Mouse (Mus musculus): Measurements from ENCODE around the gene Pdzd2.

The Pdzd2 gene

DNA sequence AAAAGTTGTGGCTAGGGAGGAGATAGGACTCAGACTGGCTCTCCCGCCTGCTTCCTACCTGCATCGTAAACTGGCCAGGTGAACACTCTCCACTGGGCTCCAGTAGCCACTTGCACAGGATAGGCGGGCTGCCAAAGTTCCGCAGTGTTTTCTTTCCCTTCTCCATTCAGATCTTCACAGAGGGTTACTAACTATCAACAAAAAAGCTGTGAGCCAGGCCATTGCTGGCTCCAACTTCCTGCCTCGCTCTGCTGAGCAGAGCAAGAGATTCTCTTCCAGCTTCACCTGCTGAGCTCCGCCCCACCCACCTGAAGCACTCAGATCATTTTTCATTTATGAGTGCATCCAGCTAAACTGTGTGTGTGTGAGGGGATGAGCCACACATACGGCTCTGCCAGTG lies 246.5 kb downstream of the Pdzd2 start:
- DNase-seq (ENCODE audit: inconsistent age in 2 of 2, low spot score in 1 of 2): no peak

DNA sequence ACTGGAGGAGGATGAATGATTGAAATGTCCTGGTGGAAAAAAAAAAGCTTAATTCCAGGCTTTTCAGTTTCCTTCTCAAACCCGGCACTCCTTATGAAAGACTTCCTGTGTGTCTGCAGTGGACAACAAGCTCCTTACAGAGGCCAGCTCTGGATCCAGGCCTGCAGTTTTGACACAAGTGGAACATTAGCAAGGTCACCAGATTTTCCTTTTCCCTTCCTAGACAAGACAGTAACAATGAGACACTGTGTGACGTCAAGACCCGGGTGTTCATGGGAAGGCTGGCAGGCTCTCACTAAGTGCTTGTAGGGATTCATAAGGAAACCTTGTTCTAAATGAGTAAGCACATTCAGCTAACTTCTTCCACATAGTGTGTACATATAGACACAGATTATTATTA lies 248.8 kb downstream of the Pdzd2 start:
- DNase-seq (ENCODE audit: inconsistent age in 2 of 2, low spot score in 1 of 2): peak; percentile 73 to 89

DNA sequence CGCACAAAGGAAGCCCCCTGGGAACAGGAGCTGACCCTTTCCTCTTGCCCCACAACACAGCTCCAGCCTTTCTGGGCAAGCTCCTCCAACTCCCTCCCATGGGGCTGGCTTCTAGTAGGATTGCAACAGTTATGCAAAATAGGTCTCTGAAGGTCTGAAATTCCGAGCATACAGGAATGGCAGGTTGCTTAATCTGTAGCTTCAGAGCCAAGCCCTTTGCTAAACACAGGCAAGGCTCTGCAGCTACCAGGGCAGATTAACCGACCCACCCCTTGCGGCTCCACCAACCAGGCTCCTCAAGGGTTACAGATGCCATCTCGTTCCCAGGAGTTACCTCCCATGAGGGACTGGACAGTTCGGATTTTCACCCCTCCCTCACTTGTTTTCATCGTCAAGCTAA lies 249.2 kb downstream of the Pdzd2 start:
- DNase-seq (ENCODE audit: inconsistent age in 2 of 2, low spot score in 1 of 2): peak; percentile 40 to 84

DNA sequence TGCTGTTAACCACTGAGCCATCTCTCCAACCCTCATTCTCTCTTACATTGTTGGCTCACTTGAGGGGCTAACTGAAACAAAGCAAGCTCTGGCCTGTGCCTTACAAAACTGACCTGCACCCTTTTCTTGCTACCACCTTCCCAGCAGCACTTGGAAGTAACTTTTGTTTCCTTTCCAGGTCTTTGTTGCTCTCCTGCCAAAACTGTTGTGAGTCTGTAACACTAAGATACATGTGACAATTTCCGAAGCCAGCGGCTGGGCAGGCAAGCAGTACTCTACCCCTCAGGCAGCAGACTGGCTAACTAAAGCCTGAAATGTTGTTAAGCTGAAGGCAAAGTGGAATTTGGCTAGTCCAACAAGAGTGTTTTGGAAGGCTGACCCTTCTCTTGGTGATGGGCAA lies 251.4 kb downstream of the Pdzd2 start:
- no peak for DNase-seq (ENCODE audit: inconsistent age in 2 of 2, low spot score in 1 of 2)

DNA sequence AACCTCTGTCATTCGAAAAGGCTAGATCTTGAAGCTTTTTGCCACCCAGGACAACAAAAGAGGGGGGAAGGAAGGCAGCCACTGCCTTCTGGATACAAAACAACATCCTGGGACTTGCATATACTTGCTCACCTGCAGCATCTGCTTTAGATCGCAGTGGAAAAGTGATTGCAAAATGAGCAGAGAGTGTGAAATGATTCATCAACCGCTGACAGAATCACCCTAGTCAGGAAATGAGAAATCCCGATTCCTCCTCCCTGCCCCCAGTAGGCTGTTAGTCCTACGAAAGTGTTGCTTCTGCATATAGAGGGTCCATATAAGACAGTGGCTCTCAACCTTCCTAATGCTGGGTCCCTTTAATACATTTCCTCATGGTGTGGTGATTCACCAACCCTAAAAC lies 258.5 kb downstream of the Pdzd2 start:
- DNase-seq (ENCODE audit: inconsistent age in 2 of 2, low spot score in 1 of 2): no peak

DNA sequence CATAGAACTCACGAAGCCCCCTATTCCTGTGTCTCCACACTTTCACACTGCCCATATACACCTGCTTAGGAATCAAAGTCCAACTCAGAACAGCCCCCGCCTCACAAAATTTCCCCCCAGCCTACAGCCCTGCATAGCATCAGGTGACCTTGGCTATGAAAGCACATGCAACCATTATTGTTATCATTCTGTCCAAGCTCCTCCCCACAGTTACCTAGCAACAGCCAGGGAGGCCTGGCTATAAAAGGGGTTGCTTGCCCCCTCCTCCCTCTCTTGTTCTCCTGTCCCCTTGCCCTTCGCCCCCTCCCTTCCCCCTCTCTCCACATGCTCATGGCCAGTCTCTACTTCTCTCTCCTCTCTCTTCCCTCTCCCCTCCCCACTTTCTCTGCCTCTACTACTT lies 259.4 kb downstream of the Pdzd2 start:
- DNase-seq (ENCODE audit: inconsistent age in 2 of 2, low spot score in 1 of 2): no peak

DNA sequence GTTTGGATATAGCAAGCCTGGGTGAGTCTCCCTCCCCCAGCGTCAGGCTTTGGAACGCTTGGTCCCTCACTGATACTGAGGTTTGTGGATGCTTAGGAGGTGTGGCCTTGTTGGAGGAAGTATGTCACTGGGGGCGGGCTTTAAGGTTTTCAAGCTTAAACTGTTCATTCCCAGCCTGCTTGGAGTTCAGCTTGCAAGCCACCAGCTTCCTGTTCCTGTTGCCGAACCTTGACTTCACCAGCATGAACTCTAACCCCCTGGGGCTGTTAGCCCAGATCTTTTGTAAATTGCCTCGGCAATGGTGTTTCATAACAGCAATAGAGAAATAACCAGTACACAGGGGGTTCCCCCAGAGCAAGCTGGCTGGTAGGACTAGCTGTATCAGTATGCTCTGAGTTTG lies 260.4 kb downstream of the Pdzd2 start:
- peak; percentile 25 to 40 for DNase-seq (ENCODE audit: inconsistent age in 2 of 2, low spot score in 1 of 2)

DNA sequence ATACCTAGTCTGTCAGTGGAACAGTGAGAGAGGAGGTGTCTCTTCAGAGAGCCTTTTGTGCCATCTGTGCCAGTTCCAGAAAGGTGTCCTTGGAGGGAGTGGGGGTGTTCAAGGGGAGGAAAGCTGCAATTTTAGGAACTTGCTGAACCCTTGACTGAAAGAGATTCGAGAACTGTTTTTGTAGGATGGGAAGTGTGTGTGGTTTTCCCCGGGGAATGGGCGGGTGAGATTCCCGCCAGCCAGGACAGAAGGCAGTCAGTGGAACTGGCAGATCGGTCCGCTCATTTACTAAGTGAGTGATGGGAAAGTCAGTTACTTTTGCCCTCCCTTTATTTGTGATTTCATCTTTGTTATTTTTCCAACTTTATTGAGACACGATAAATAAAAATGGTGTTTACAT lies 266.1 kb downstream of the Pdzd2 start:
- DNase-seq (ENCODE audit: inconsistent age in 2 of 2, low spot score in 1 of 2): no peak

DNA sequence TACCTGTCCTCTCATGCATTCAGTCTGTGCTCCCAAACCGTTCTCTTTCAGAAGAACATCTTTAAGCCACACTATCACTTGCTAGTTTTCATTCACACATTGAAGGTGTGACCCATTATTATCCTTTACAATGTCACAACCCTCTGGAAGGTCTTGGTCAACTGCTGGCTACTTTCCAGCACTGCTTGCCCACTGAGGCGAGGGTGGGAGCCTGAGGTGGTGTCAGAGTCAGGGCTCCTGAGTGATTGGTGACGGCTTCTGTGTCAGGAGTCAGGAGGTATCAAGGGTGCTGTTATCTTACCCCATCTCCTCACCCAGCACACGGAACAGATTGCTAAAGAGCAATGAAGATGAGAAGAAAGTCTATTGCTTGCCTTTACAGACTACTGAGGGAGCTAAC lies 267.1 kb downstream of the Pdzd2 start:
- no peak for DNase-seq (ENCODE audit: inconsistent age in 2 of 2, low spot score in 1 of 2)

DNA sequence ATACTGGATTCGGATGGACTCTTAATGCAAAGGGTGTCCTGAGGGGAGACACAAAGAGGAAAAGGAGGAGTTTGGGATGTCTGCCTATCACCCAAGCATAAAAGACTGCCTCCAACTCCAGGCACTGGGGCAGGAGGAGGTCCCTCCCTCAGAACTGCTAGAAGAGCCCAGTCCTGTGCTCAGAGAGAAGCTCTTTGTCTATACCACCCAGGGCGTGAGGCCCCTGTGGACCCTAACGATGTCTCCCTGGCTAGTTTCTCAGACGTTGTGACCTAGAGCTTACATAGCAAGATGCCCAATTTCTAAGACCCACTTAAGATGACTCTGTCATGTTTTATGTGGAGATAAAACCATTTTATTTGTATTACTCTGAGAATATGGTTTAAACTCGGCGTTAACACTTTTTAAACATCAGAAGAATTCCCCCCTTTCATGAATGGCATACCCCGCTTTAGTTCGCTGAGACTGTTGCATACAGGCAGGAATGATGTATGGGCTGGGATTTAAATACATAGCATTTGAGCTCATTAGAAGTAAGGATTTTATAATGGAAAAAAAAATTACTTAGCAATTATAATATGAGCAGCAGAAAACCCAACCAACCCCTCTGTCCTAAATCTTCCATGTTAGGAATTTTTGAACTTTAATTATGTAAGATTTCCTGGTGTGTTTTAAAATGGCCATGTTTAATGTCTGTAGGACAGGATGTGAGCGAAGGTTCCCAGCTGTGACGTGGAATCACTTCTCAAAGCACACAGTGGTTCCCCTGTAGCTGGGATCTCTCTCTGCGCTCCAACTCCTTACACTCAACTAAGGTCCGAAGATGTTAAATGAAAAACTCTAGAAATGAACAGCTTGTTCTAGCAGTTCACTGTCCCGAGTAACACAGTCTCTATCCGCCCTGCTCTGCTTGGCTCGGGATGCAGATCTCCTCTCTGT lies 268.6 kb downstream of the Pdzd2 start:
- DNase-seq (ENCODE audit: inconsistent age in 2 of 2, low spot score in 1 of 2): no peak

DNA sequence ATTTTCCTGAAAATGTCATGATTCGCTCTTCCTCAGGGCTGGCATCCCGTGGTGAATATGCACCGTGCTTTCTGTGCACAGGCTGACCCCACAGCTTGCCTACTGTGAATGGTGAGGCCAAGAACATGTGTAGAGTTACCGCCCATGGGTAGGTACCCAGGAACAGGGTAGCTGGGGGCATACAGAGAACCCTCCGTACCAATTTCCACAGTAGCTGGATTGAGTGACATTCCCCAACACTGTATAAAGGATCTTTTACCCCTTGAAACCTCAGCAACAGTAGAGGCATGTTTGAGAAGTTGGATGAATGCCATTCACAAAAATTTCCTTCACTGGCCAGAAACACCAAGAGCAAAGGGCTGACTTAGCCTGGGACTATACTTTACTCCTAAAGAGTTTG lies 271.1 kb downstream of the Pdzd2 start:
- no peak for DNase-seq (ENCODE audit: inconsistent age in 2 of 2, low spot score in 1 of 2)

DNA sequence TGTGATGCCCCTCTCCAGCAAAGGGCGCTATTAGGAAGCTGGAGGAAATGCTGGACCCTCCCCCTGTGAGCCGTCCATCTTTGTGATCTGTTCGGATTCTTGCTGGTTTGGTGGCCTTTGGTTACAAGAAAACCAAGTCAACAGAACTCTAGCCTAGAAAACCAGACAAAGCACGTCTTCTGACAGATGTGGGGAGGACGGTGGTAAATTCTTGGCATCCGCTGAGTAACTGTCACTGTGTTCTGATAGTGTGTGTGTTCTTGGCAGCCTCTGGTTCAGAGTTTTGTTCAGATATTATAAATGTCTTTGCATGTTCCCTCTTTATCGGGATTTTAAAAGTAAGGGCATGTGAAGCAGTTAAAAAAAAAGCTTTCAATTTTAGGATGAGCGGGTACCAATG lies 274.0 kb downstream of the Pdzd2 start:
- DNase-seq (ENCODE audit: inconsistent age in 2 of 2, low spot score in 1 of 2): no peak

DNA sequence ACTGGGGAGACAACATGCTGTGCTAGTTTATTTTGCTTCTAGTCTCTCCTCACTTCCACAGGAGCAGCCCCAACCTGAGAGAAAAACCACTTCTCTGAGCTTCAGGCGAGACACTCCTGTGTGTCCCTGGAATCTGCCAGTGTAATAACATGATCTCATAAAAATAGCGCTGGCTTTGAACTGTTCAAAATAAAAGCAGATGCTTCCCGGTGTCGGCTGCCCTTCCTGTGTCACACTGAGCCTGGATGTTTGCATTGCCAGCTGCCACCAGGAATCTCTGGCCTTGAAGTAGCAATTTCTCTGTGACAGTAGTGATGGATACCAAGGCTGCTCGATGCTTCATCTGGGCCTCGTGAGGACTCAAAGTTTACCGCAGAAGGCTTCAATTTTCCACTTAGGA lies 282.9 kb downstream of the Pdzd2 start:
- peak; percentile 55 to 72 for DNase-seq (ENCODE audit: inconsistent age in 2 of 2, low spot score in 1 of 2)

DNA sequence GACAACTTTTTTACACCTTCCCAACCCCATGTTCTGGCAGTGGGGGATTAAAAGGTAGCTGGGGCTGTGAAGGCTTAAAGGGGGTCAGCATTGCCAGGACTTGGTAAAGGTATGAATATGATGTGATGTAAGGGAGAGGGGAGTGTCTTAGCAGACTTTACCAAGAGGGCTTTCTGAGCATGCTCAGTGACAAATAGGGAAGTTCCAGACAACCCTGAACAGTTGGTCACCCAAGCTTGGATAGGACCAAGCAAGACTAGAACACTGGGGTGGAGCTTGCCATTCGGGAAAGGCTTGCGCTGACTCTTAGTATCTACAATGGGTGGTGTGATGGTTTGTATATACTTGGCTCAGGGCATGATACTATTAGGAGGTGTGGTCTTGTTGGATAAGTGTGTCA lies 286.4 kb downstream of the Pdzd2 start:
- DNase-seq (ENCODE audit: inconsistent age in 2 of 2, low spot score in 1 of 2): no peak

DNA sequence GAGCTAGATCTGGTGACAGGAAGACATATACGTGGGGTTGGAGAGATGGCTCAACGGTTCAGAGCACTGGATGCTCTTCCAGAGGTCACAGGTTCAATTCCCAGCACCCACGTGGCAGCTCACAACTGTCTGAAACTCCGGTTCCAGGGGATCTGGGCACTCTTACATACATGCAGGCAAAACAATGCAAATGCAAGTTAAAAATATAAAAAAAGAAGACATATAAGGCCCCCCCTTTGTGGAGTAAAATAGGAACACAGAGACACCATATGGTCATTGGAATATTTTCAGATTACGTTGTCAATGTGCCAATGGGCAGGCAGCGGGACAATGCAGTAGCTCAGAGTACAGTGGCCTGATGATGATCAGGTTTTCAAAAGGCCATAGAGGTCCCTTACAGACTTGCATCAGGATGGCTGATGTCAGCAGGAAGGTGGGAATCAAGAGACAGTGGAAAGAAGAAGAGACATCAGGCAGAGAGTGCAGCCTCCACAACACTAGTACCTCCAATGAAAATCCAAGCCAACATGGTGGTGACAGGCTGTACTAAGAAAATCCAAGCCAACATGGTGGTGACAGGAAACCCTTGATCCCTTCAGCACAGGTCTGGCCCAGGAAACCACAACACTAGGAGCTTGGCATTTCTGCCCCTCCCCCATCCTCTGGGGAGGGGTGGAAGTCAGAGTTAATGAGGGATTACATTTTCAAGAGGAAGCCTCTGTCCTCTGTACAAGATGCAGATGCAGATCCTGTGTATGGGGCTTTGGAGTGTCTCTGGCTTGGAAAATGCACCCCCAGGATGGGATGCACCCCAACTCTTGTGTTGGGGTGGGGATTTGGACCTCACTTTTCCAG lies 287.4 kb downstream of the Pdzd2 start:
- no peak for DNase-seq (ENCODE audit: inconsistent age in 2 of 2, low spot score in 1 of 2)

DNA sequence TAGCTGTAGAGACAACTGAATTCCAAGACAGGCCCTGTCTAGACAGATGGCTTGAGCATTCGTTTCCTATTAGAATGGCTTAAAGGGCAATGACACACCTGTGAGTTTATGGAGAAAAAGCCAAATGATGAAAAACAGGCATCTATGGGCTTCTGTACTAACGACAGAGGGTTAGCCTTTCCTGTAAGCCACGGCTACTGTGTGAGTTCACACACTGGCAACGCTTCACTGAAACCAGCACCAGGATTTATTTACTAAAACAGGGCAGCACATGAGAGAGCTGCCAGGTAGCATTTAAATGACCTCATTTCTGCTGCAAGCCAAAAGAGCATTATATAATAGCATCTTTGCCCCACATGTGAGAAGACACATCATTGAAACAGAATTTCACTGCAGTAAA lies 288.3 kb downstream of the Pdzd2 start:
- peak in 1 of 2 experiments; percentile 45 for DNase-seq (ENCODE audit: inconsistent age in 2 of 2, low spot score in 1 of 2)

DNA sequence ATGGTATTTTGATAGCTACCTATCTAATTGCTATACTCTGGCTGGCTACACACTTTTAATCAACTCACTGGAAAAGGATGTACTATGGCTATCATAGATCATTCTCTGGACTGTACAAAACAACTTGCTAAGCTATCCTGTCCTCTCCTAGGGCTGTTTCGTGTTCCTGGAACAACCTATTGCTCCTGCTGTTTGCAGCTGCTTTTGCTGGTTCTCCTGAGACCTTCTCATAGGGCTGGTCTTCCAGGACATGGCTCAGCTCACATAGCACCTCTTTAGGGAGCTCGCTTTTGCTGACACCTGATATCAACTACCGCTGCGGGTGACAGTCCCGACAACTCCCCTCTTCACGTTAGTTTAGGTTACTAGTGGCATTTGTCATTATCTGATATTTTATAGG lies 288.9 kb downstream of the Pdzd2 start:
- DNase-seq (ENCODE audit: inconsistent age in 2 of 2, low spot score in 1 of 2): no peak

DNA sequence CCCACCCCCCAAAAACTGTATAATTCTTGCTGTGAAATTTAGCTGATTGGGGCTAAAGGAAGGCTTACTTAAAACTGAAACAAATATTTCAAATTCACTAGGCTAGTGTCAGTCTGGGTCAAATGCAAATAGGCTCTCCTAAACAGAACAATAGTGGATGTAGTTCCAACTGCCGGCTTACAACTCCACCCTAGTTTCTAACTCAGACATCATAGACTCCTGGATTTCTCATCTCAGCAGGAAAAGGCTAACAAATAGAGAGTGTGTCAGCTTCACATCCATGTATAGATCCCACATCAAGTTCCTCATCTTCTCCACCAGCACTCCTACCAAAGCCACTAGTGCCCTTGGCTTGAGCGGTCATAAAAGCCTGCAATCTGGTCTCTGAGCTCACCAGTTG lies 290.4 kb downstream of the Pdzd2 start:
- no peak for DNase-seq (ENCODE audit: inconsistent age in 2 of 2, low spot score in 1 of 2)

DNA sequence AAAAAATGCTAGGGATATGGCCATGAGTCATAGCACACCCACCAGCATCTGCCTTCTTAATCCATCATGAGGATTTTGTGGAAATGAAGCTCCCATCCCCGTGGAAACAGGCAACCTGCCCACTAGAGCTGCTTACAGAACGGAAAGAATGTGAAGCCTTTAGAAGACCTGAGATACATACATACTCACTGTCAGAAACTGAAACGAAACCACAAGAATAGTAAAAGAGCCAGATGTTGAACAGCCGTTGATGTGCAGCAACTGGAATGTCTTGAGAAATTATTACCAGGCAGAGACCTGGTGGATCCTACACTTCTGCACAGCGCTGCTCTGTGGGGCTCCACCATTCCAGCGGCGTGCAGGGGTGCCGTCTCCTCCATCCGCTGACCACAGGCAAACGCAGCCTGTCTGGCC lies 292.7 kb downstream of the Pdzd2 start:
- DNase-seq (ENCODE audit: inconsistent age in 2 of 2, low spot score in 1 of 2): no peak

DNA sequence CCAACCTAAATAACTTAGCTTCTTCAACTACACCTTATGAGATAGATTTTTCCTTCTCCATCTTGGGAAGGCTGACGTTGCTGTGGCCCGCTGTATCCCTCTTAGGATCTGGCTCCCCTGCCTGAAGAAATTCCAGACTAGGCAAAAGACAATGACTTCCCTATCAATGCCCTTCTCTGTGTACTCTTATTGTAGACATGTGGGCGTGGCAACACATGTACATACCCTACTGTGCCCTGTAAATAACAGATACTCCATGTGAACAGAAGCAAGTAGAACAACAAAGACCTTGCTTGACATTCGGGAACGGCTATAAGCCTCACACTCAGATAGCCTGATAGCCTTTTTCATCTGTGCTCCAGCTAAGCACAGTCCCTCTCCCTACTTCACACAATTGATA lies 295.2 kb downstream of the Pdzd2 start:
- no peak for DNase-seq (ENCODE audit: inconsistent age in 2 of 2, low spot score in 1 of 2)

DNA sequence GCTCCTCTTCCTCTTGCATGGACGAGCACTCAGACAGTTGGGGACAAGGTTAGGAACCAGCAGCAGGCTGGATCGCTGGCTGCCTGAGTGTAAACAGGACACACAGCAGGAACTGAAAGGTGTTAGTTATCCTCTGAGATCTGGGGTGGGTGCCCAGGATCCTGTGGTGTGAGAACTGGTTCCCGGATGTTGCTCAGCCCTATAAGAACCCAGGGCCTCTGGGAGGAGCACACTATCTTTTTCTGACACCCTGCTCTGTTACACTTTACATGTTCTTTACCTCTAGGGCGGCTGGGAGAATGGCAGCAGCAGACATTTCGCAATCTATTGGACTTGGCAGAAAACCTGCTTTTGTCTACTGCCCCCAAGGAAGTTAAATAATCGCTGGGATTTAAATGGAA lies 300.4 kb downstream of the Pdzd2 start:
- peak in 1 of 2 experiments; percentile 48 for DNase-seq (ENCODE audit: inconsistent age in 2 of 2, low spot score in 1 of 2)

DNA sequence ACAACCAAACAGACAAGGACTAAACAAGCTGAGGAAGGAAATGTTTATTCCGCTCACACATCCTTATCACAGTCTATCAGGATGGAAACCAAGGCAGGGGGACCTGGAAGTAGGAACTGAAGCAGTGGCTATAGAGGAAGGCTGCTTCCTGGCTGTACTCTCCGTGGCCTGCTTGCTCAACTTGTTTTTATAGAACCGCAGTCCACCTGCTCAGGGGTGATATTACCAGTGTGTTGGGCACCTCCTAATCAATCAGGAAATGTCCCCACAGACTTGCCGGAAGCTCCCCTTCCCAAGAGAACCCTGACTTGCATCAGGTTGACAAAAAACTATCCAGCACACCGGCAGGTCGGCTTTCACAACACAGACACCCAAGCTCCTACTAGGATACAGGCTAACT lies 301.0 kb downstream of the Pdzd2 start:
- DNase-seq (ENCODE audit: inconsistent age in 2 of 2, low spot score in 1 of 2): no peak

Data from adrenal gland, adult (tissue).